Mouse (Mus musculus) C2C12 (cell line): ENCODE measurements at regions not wholly inside any gene's neighbourhood (a gene's known extent, or its start where the extent isn't known, plus 50 kb on each side); places are given as distances from the start of the nearest gene placed in this dataset.

Source experiments
- H3K27me3 ChIP-seq: one replicate; pipeline ENCODE4 v1.6.1; 2011; ENCODE audit not compliant: control insufficient read depth, insufficient read depth, insufficient read length
- H3K36me3 ChIP-seq: one replicate; pipeline ENCODE4 v1.6.1; 2011; ENCODE audit not compliant: control insufficient read depth, insufficient read depth
- H3K4me3 ChIP-seq: one replicate; pipeline ENCODE4 v1.5.1; 2011; ENCODE audit warnings: mild to moderate bottlenecking, control low read depth; ENCODE audit not compliant: poor library complexity, insufficient read depth, severe bottlenecking
- H3K79me2 ChIP-seq: one replicate; pipeline ENCODE4 v1.6.1; 2011; ENCODE audit not compliant: control insufficient read depth, insufficient read depth
- H3K79me3 ChIP-seq: one replicate; pipeline ENCODE4 v1.6.1; 2011; ENCODE audit warnings: low read depth, control low read depth
- H3ac ChIP-seq: one replicate; pipeline ENCODE3; 2011; ENCODE audit warnings: low read depth; ENCODE audit not compliant: control insufficient read depth, insufficient read length
- CEBPB ChIP-seq: IDR thresholded peaks from one replicate; pipeline ENCODE4 v1.6.1; 2011; ENCODE audit warnings: low read depth, mild to moderate bottlenecking, control low read depth, moderate library complexity
- CTCF ChIP-seq: IDR thresholded peaks from one replicate; pipeline ENCODE4 v1.5.1; 2011; ENCODE audit not compliant: control insufficient read depth, insufficient read depth, insufficient read length
- FOSL1 ChIP-seq: IDR thresholded peaks from one replicate; pipeline ENCODE4 v1.8.0; 2011; ENCODE audit warnings: mild to moderate bottlenecking, low read length; ENCODE audit not compliant: poor library complexity, insufficient read depth, severe bottlenecking
- MAX ChIP-seq: IDR thresholded peaks from one replicate; pipeline ENCODE4 v1.6.1; 2011; ENCODE audit warnings: mild to moderate bottlenecking, control low read depth
- MYOD1 ChIP-seq: IDR thresholded peaks from one replicate; pipeline ENCODE4 v1.6.1; 2011; ENCODE audit warnings: low read depth; ENCODE audit not compliant: control insufficient read depth, insufficient read length
- MYOG ChIP-seq: IDR thresholded peaks from one replicate; pipeline ENCODE4 v1.6.1; 2011; ENCODE audit not compliant: control insufficient read depth, insufficient read length; ENCODE audit errors: extremely low read depth
- USF1 ChIP-seq: IDR thresholded peaks from one replicate; pipeline ENCODE4 v1.6.1; 2011; ENCODE audit warnings: low read depth, mild to moderate bottlenecking, control low read depth, moderate library complexity

GRCm38 (mm10) chr14:102621546-102621945 lies 360.9 kb downstream of the Kctd12 start:
- H3K79me3 ChIP-seq, result no peaks in the 10 kb centered on the region
- no peaks in the 10 kb centered on the region for H3K36me3 ChIP-seq
- H3K79me2 ChIP-seq, result no peaks in the 10 kb centered on the region
- no peak overlapping the region for H3K4me3 ChIP-seq
- H3K27me3 ChIP-seq, result no peaks in the 10 kb centered on the region
- no peak overlapping the region for H3ac ChIP-seq
- no peak for TF ChIP-seq MYOG
- TF ChIP-seq CEBPB, result no peak

GRCm38 (mm10) chr14:102619056-102619455 lies 363.4 kb downstream of the Kctd12 start:
- Histone ChIP-seq H3K4me3 (no peak overlapping the region), H3K79me2 (no peaks in the 10 kb centered on the region)
- no peak for TF ChIP-seq MYOG

GRCm38 (mm10) chr14:102615588-102616309 lies 366.7 kb downstream of the Kctd12 start:
- H3K79me2 ChIP-seq, result no peaks in the 10 kb centered on the region
- H3K36me3 ChIP-seq, result no peaks in the 10 kb centered on the region
- TF ChIP-seq FOSL1, result no peak
- TF ChIP-seq USF1, result no peak
- no peak for TF ChIP-seq MAX
- TF ChIP-seq CEBPB, result no peak
- TF ChIP-seq MYOD1, result no peak
- no peak for TF ChIP-seq MYOG
- TF ChIP-seq CTCF, result no peak

More at GRCm38 (mm10) chr14:102619056-102619455, 363.4 kb downstream of the Kctd12 start:
- H3K36me3 ChIP-seq, result no peaks in the 10 kb centered on the region
- H3K79me3 ChIP-seq, result no peaks in the 10 kb centered on the region
- no peak overlapping the region for H3ac ChIP-seq
- H3K27me3 ChIP-seq, result no peaks in the 10 kb centered on the region

GRCm38 (mm10) chr14:102606055-102606454 lies 376.4 kb downstream of the Kctd12 start:
- Histone ChIP-seq H3K4me3 (no peak overlapping the region), H3K27me3 (no peaks in the 10 kb centered on the region), H3K79me2 (no peaks in the 10 kb centered on the region), H3K79me3 (no peaks in the 10 kb centered on the region), H3ac (no peak overlapping the region), H3K36me3 (no peaks in the 10 kb centered on the region)
- TF ChIP-seq MAX (no peak), CEBPB (no peak), USF1 (no peak), FOSL1 (no peak), MYOD1 (no peak), CTCF (no peak), MYOG (no peak)

More at GRCm38 (mm10) chr14:102615588-102616309, 366.7 kb downstream of the Kctd12 start:
- Histone ChIP-seq H3K27me3 (no peaks in the 10 kb centered on the region), H3K4me3 (no peak overlapping the region), H3K79me3 (no peaks in the 10 kb centered on the region), H3ac (no peak overlapping the region)

GRCm38 (mm10) chr14:102594850-102595249 lies 387.6 kb downstream of the Kctd12 start:
- H3K4me3 ChIP-seq, result no peak overlapping the region
- TF ChIP-seq CEBPB (no peak), USF1 (no peak)

GRCm38 (mm10) chr14:102553781-102554180 lies 428.7 kb downstream of the Kctd12 start:
- Histone ChIP-seq H3K27me3 (no peaks in the 10 kb centered on the region), H3K79me2 (no peaks in the 10 kb centered on the region), H3K4me3 (no peak overlapping the region), H3ac (no peak overlapping the region), H3K79me3 (no peaks in the 10 kb centered on the region), H3K36me3 (no peaks in the 10 kb centered on the region)
- TF ChIP-seq MYOD1 (no peak), CTCF (no peak), FOSL1 (no peak), MAX (no peak), CEBPB (no peak), USF1 (no peak), MYOG (no peak)

More at GRCm38 (mm10) chr14:102594850-102595249, 387.6 kb downstream of the Kctd12 start:
- no peaks in the 10 kb centered on the region for H3K79me2 ChIP-seq
- H3K27me3 ChIP-seq, result no peaks in the 10 kb centered on the region
- H3ac ChIP-seq, result no peak overlapping the region
- H3K36me3 ChIP-seq, result no peaks in the 10 kb centered on the region
- no peaks in the 10 kb centered on the region for H3K79me3 ChIP-seq
